Mouse (Mus musculus) lung, embryonic 14.5 days (tissue): ENCODE measurements around the gene Gsdma2. TPM values are rescaled to one million over a fixed set of nuclear protein-coding genes. Genes with fewer than 3 reads are reported as not detected.
"Not testable (repeated sequence)": the region's sequence is repeated elsewhere in the genome, so short reads cannot be mapped to it uniquely, and the experiment has no call there.

ENCODE experiments used
- ATAC-seq: fragments of 200-750 bp; cut with Nextera tagmentation; 2 replicates; pipeline ENCODE4 v1.8.0; 2017; ENCODE audit warnings: mild to moderate bottlenecking, moderate TSS enrichment, moderate library complexity; ENCODE audit not compliant: insufficient read depth
- DNase-seq: peaks from one replicate; pipeline ENCODE4 v3.0.0-alpha.2; 2015
- H3K27ac ChIP-seq: fragments of 300-500 bp; sonication (generic); 2 replicates; pipeline ENCODE4 v1.5.1; 2014; ENCODE audit warnings: low read depth, mild to moderate bottlenecking, moderate library complexity
- H3K27me3 ChIP-seq: fragments of 300-500 bp; sonication (generic); 2 replicates; pipeline ENCODE4 v1.6.1; 2014; ENCODE audit warnings: low read length, control low read depth; ENCODE audit not compliant: insufficient read depth
- H3K36me3 ChIP-seq: fragments of 300-500 bp; sonication (generic); 2 replicates; pipeline ENCODE4 v1.6.1; 2014; ENCODE audit warnings: control low read depth; ENCODE audit not compliant: insufficient read depth
- H3K4me1 ChIP-seq: fragments of 300-500 bp; sonication (generic); 2 replicates; pipeline ENCODE4 v1.6.1; 2014; ENCODE audit warnings: antibody characterized with exemption, control low read depth; ENCODE audit not compliant: insufficient read depth
- H3K4me2 ChIP-seq: fragments of 300-500 bp; sonication (generic); 2 replicates; pipeline ENCODE4 v1.6.1; 2014; ENCODE audit warnings: mild to moderate bottlenecking
- H3K4me3 ChIP-seq: fragments of 300-500 bp; sonication (generic); 2 replicates; pipeline ENCODE4 v1.5.1; 2014; ENCODE audit warnings: low read depth, low read length
- H3K9ac ChIP-seq: fragments of 300-500 bp; sonication (generic); 2 replicates; pipeline ENCODE4 v1.6.1; 2014
- H3K9me3 ChIP-seq: fragments of 300-500 bp; sonication (generic); 2 replicates; pipeline ENCODE4 v1.6.1; 2016; ENCODE audit warnings: low read depth, low read length, control low read depth
- CTCF ChIP-seq: IDR thresholded peaks from 2 replicates; pipeline ENCODE4 v1.5.1; 2016; ENCODE audit warnings: antibody characterized with exemption, low read depth
- WGBS: fragments of 180-500 bp; shearing (Covaris S2); extraction: QIAGEN DNeasy Blood & Tissue Kit; methylation state at CpG from one replicate; pipeline ENCODE4 v1.1.7; 2014; 5-methylcytosine and 5-hydroxymethylcytosine counted together
- polyA plus RNA-seq: library from polyadenylated mRNA; unstranded; fragments of >200 nt; fragmentation: Nextera tagmentation; extraction: Ambion mirVana; gene quantifications from 2 replicates; pipeline ENCODE4 v1.2.1, GENCODE M21; 2014

The Gsdma2 gene
- polyA plus RNA-seq, result not detected in 2 replicates

- no peak within 1 kb of the TSS for H3K4me2 ChIP-seq
- H3K36me3 ChIP-seq, result no peaks in the 10 kb centered on the region
- no peak within 1 kb of the TSS for H3K4me3 ChIP-seq
- H3K27me3 ChIP-seq, result no peaks in the 10 kb centered on the region
- TF ChIP-seq CTCF, result no peak
- no peak within 1 kb of the TSS for H3K27ac ChIP-seq
- DNase-seq (no peak), ATAC-seq (no peak)
- H3K9ac ChIP-seq, result no peak within 1 kb of the TSS
- H3K4me1 ChIP-seq, result no peaks in the 10 kb centered on the region
- WGBS, result 49% methylated on average over 2 of the region's 2 CpGs
- no peaks in the 10 kb centered on the region for H3K9me3 ChIP-seq
These were observed at the start of gene Gsdma2 for GRCm38 (mm10) chr11:98646459-98646858. Gsdma2 (plus strand) TSS chr11:98646759.

- TF ChIP-seq CTCF, result peak; percentile 76
- DNase-seq, result peak; percentile 85
- Histone ChIP-seq H3K36me3 (no peaks in the 10 kb centered on the region), H3K4me2 (no peak overlapping the region), H3K4me3 (no peak overlapping the region), H3K27ac (no peak overlapping the region), H3K9me3 (no peaks in the 10 kb centered on the region), H3K27me3 (peaks cover 12% of the 10 kb centered on the region), H3K4me1 (peaks cover 7% of the 10 kb centered on the region; the same call in 1 of the 2 replicates), H3K9ac (no peak overlapping the region)
- 32% methylated on average over 6 of the region's 6 CpGs for WGBS
- ATAC-seq, result no peak
These were observed 49.2 kb upstream of the Gsdma2 start for GRCm38 (mm10) chr11:98597363-98597762.

DNA sequence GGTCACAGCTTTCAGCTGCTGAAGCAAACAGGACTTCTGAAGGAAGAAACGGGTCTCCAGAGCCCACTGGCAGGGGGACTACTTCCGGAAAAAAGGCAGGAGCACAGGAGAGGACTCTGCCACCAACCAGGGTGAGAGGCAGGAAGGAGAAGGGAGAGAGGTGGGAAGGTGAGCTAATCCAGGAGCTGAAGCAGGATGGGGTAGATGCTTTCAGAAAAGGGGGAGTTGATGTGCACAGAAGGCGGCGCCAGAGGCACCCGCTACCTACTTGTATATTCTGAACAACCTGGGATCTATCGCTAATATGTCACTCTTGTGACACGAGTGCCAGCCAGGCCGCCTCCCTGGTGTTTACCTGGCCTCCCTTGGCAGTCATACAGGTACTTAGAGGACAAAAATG lies 48.6 kb upstream of the Gsdma2 start, which contains the start of gene Lrrc3c:
Gene Lrrc3c, plus strand, starts transcription at position 301 of the 400 bp plus-strand sequence.
- 73% methylated on average over 8 of the region's 8 CpGs for WGBS
- no peak for TF ChIP-seq CTCF
- Histone ChIP-seq H3K4me2 (no peak within 1 kb of the TSS), H3K36me3 (no peaks in the 10 kb centered on the region), H3K4me3 (no peak within 1 kb of the TSS), H3K27me3 (peaks cover 9% of the 10 kb centered on the region; the same call in 1 of the 2 replicates), H3K27ac (no peak within 1 kb of the TSS), H3K4me1 (peaks cover 10% of the 10 kb centered on the region; the same call in 1 of the 2 replicates), H3K9me3 (no peaks in the 10 kb centered on the region), H3K9ac (no peak within 1 kb of the TSS)
- ATAC-seq, result no peak
- no peak for DNase-seq

DNA sequence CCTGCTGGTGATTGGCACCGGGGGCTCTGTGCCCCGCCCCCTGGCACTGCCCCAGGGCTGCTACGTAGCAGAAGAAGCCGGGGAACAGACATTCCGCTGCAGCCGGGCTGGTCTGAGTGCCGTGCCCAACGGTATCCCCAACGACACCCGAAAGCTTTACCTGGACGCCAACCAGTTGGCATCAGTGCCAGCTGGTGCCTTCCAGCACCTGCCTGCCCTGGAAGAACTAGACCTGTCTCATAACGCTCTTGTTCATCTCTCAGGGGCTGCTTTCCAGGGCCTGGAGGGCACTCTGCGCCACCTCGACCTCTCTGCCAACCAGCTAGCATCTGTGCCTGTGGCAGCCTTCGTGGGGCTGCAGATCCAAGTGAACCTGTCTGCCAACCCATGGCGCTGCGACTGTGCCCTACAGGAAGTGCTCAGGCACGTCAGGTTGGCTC lies 47.7 kb upstream of the Gsdma2 start:
- WGBS, result 53% methylated on average over 18 of the region's 18 CpGs
- ATAC-seq, result no peak
- H3K36me3 ChIP-seq, result no peaks in the 10 kb centered on the region
- TF ChIP-seq CTCF, result 0 out of 2 replicates have a peak, but pooled peaks have one; percentile 4
- no peak overlapping the region for H3K4me3 ChIP-seq
- H3K4me1 ChIP-seq, result peaks cover 10% of the 10 kb centered on the region; the same call in 1 of the 2 replicates
- H3K27ac ChIP-seq, result no peak overlapping the region
- DNase-seq, result no peak
- no peak overlapping the region for H3K9ac ChIP-seq
- H3K9me3 ChIP-seq, result no peaks in the 10 kb centered on the region
- peaks cover 9% of the 10 kb centered on the region; the same call in 1 of the 2 replicates for H3K27me3 ChIP-seq
- no peak overlapping the region for H3K4me2 ChIP-seq

- peaks cover 10% of the 10 kb centered on the region; the same call in 1 of the 2 replicates for H3K4me1 ChIP-seq
- ATAC-seq (no peak), DNase-seq (no peak)
- WGBS, result 26% methylated on average over 18 of the region's 18 CpGs
- H3K9ac ChIP-seq, result no peak overlapping the region
- peaks cover 9% of the 10 kb centered on the region; the same call in 1 of the 2 replicates for H3K27me3 ChIP-seq
- H3K4me3 ChIP-seq, result no peak overlapping the region
- TF ChIP-seq CTCF, result no peak
- H3K27ac ChIP-seq, result no peak overlapping the region
- H3K9me3 ChIP-seq, result no peaks in the 10 kb centered on the region
- no peak overlapping the region for H3K4me2 ChIP-seq
- H3K36me3 ChIP-seq, result no peaks in the 10 kb centered on the region
These were observed 47.3 kb upstream of the Gsdma2 start for GRCm38 (mm10) chr11:98599291-98599690.

GRCm38 (mm10) chr11:98602090-98602690 lies 44.4 kb upstream of the Gsdma2 start:
- DNase-seq, result peak; percentile 52
- Histone ChIP-seq H3K4me2 (peak overlapping the region; percentile 60), H3K27ac (no peak overlapping the region), H3K4me1 (peaks cover 10% of the 10 kb centered on the region; the same call in 1 of the 2 replicates), H3K36me3 (no peaks in the 10 kb centered on the region), H3K4me3 (peak overlapping the region; percentile 31), H3K9me3 (no peaks in the 10 kb centered on the region), H3K9ac (no peak overlapping the region), H3K27me3 (peaks cover 9% of the 10 kb centered on the region; the same call in 1 of the 2 replicates)
- 0 out of 2 replicates have a peak, but pooled peaks have one; percentile 26 for ATAC-seq
- 2% methylated on average over 20 of the region's 20 CpGs for whole genome bisulfite sequencing
- TF ChIP-seq CTCF, result no peak

- no peak for DNase-seq
- Histone ChIP-seq H3K27ac (no peak overlapping the region), H3K4me3 (no peak overlapping the region), H3K9ac (no peak overlapping the region), H3K4me1 (peaks cover 10% of the 10 kb centered on the region; the same call in 1 of the 2 replicates), H3K36me3 (no peaks in the 10 kb centered on the region), H3K4me2 (no peak overlapping the region), H3K27me3 (peaks cover 5% of the 10 kb centered on the region; the same call in 1 of the 2 replicates), H3K9me3 (no peaks in the 10 kb centered on the region)
- TF ChIP-seq CTCF, result peak; percentile 30
- no peak for ATAC-seq
- 79% methylated on average over 2 of the region's 2 CpGs for WGBS
These were observed 42.6 kb upstream of the Gsdma2 start for GRCm38 (mm10) chr11:98603953-98604352.

DNA sequence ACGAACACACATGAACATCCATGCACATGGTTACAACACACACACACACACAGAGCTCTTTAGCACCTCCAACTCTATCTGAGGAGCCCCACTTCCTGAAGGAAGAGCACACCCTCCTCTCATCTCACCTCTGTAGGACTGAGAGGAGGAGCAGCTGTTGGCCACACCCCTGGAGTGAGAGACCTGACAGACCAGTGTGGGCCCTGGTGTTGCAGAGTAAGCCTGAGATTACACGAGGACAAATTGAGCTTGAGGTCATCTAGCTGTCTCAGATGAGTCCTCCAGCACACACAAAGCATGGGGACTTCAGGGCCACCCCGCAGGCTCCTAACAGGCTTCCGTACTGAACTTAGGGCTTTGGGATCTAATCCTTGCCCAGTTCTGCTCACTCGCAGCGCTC lies 41.6 kb upstream of the Gsdma2 start:
- H3K4me3 ChIP-seq, H3K27me3 ChIP-seq, H3K27ac ChIP-seq, DNase-seq, H3K4me2 ChIP-seq, H3K9ac ChIP-seq, ATAC-seq, H3K9me3 ChIP-seq, H3K36me3 ChIP-seq: not testable (repeated sequence)
- H3K4me1 ChIP-seq, result peaks cover 10% of the 10 kb centered on the region; the same call in 1 of the 2 replicates
- WGBS, result 57% methylated on average over 6 of the region's 6 CpGs
